Mouse (Mus musculus): ENCODE measurements around the gene Fam71f1. TPM values are rescaled to one million over a fixed set of nuclear protein-coding genes. Genes with fewer than 3 reads are reported as not detected.

The Fam71f1 gene
- total RNA-seq (2021) = not detected
- polyA plus RNA-seq (2012; rRNA removed) = not detected in 2 replicates
- long read RNA-seq = 0 reads

DNA sequence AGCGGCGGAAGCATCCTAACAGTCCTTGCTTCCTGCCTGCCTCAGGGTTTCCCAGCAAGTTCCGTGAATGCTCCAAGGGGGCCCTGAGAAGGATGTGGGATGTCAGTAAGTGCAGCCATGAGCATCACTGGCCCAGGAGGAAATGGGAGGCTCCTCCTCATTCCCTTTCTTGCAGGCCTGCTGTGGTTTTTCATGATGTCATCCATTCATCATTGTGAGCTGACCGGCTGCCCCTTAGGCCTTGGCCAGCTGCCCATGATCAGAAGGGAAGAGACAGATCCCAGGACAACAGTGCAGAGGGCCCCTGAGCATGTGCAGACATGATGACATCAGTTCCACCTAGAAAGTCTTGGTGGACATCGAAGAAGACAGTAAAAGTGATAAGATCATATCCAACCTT is at the start of gene Fam71f1:
Gene Fam71f1 (plus strand): TSS at position 262 of the 400 bp plus-strand sequence.
- DNase-seq = peak; percentile 80

DNA sequence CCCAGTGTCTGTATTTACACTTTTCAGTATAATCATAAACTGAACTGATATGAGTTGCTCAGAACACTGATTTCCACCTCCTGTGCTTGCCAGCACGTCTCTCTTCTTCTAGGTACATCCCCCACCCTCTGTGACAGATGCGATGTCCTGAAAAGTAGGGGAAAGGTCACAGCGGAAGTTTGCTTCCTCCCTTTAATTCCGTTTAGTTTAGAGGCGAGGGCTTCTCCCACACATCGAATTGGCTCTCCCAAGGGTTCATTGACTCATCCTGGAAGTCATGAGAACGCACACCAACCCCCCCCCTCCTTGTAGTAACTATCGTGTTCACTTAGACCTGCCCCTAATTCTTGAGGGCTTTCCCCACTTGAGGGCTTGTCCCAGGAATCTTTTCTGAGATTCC is 48.0 kb upstream of the Fam71f1 start:
- DNase-seq = peak; percentile 26

DNA sequence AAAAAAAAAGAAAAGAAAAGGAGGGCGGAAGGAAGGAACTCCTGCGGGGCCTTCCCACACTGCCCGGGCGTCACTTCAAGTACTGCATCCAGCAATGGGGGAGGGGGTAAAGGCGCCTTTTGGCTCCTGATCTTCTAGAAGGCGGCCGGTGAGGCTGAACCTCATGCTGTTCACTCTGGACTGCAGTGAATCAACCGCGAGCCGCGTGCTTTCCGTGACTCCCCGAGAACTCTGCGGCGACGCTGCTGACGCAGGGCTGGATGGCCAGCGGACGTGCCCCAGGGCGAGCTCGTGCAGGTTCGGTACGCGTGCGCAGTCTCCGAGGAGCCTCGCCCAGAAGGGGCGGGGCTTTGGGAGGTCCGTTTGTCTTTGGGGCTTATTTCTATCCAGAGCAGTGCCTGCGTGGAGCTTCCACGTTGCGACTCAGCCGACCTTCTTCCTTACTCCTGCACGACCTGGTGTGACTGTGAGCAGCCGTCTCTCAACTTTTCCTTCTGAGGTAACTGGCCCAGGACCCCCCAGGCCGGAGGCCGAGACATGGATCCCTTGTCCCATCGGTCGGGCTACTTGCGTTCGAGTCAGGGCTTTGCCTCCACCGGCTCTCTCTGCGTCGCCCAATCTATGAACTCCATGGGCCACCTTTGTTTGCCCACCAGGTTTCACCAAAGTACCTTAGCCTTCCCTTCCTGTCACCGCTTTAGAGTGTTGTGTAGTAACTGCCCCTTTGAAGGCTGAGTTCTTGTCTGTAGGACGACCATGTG is 46.4 kb upstream of the Fam71f1 start, which contains the start of gene Hilpda:
Gene Hilpda (plus strand): TSS at position 177 of the 761 bp plus-strand sequence.
- peak; percentile 95 for DNase-seq

DNA sequence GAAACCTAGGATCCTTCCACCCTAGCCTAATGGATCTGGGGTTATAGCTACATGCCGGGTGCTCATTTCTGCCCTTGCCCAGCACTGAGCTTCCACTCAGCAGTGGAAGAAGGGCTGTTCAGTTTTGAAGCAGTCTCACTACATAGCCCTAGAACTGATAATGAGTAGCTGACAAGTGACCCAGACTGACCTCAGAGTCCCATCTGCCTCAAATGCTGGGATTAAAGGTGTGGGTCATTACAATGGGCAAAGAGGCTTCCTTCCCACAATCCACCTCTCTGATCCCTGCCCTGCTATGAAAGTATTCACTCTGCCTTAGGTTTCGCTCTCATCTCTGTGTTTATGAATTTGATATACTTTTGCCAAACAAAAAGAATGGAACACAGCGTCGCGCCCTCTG is 42.2 kb upstream of the Fam71f1 start:
- DNase-seq = no peak

DNA sequence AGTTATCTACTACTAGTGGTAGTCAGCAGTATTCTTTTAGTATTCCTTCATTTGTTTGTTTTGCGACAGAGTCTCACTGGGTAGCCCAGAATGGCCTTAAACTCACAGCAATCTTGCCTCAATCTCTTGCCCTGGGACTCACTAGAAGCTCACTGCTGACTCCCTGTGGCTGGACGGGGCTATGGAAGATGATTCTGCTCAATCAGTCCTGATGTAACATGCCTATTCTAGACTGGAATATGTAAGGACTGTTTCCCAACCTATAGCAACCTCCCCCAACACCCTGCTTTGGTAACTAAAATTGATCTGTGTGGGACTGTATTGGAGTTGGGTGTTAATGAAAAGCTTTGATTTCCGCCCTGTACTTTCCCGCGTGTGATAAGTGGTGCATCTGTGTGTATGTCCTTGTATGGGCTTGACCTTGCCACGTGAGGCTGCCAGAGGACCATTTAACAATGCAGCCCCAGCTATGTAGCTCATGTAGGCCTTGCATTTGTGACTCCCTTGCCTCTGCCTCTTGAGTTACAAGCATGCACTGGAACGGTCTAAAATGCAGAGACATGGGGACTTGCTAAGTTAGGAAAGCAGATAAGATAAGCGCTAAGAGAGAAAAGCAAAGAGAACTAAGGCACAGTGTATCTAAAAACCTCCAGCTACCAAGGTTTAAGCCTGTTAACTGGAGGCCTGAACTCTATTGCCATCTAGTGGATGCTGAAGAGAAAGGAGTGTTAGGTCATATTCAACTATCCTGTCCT is 40.2 kb upstream of the Fam71f1 start:
- DNase-seq = peak; percentile 51

DNA sequence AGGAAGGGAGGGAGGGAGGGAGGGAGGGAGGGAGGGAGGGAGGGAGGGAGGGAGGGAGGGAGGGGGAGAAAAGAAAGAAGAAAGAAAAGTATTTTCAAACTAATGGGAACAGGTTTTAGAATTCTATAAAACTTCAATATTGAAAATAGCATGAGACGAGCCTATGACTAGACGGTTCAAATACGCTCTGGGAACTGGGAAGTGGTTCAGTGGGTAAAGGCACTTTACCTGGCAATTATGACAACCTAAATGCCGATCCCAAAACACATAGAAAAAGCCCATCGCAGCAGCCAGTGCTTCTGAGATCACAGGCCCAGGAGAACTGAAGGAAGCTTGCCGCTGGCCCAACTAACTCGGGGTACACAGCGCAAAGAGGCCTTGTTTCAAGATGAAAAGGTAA is 39.6 kb upstream of the Fam71f1 start, which contains the start of gene Fam71f2:
Gene Fam71f2 (plus strand): TSS at position 301 of the 400 bp plus-strand sequence.
- no peak for DNase-seq

DNA sequence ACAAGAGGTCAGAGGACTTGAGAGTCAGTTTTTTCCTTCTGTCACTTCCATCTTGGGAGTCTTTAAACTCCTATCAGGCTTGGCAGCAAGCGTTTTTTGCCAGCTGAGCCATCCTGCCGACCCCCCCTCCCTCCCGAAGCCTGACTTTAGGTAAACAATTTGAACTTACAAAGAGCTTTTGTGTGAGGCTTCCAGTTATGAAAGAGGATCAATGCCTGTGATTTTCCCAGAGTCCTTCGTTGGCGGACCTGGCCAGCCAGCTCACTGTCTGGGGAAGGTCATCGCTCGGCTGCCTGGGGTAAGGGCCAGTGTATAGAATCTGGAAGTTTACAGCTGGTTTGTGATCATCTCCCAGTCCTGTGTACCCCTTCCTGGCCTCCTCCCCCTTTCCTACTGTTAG is 38.3 kb upstream of the Fam71f1 start:
- DNase-seq = no peak

DNA sequence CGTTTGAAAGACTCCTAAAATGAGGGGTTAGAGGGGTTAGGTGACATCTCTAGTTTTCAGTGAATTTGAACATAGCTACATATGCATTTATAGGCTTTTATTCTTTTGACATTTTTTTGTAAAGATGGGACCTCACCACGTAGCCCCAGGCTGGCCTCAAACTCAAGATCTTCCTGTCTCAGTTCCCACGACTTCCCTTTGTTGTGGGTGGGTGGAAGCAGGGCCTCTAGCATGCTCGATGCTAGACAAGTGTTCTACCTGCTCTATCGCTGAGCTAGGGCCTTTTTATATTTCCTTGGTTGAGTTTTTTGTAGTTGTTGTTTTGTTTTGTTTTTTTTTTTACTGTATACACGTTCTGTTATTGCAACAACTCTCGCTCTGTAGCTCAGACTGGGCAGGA is 32.1 kb upstream of the Fam71f1 start:
- DNase-seq = no peak

DNA sequence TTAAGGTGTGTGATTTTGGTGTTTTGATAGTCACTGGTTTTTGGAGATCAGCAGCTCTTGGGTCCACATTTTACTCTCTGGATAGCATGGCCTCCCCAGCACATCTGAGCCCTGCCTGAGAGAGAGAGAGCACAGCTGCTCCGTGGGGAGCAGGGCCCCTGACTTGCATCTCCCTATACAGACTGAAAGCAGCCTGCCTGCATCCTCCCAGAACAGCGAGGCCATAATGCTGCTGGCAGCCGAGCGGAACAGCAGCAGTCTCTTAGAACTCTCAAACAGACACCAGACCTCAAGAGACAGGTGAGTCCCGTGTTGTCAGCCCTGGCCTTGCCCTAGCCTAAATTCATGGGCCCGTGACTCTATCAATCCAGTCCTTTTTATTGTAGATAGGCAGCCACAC is 31.5 kb upstream of the Fam71f1 start:
- DNase-seq = no peak

DNA sequence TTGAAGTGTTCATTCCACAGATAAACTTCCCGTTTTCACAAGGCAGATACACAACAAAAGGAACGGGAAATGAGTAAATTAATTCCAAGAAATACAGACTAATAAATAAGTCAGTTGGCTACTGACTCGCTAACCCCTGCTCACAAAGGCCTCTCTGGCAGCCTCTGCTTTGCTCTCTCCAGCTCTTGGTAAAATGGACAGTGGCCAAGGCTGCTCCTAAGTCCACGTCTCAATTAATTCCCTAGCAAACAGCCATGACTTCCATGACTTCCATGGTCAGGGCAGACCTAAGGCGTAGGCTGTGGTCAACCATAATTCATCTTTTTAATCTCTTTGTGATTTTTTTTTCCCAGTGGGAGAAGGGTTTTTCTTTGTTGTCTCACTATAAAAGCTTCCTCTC is 31.0 kb upstream of the Fam71f1 start:
- DNase-seq = peak; percentile 39

DNA sequence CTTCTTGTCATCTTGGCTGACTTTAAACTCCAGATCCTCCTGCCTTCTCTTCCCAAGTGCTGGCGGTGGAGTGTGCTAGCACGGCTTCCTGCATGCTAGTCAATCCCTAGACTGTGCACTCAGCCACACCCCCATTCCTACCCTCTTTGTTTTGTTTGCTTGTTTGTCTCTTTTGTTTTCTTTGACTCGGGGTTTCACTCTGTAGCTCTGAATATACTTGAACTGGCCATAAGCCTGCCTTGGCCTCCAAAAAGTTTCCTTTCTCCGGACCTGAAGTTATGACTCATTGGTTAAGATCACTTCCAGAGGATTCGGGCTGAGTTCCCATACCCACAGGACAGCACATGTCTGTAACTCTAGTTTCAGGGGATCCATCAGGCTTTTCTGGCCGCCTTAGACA is 30.3 kb upstream of the Fam71f1 start:
- no peak for DNase-seq

DNA sequence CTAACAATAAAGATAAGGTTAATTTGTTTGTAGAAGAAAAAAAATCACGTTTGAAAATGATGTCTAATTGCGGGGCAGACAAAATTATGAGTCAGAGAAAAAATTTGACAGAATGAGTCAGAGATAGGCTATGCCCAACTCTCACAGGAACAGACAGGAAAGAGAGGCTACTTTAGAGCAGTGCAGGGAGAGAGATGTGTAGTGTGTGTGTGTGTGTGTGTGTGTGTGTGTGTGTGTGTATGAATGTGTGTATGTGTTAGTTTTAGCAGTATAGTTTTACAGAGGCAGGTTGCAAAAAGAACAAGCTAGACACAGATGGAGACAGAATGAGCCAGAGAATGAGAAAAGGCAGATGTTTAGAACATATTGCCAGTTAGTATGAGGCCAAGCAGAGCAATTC is 19.8 kb upstream of the Fam71f1 start:
- DNase-seq = no peak

DNA sequence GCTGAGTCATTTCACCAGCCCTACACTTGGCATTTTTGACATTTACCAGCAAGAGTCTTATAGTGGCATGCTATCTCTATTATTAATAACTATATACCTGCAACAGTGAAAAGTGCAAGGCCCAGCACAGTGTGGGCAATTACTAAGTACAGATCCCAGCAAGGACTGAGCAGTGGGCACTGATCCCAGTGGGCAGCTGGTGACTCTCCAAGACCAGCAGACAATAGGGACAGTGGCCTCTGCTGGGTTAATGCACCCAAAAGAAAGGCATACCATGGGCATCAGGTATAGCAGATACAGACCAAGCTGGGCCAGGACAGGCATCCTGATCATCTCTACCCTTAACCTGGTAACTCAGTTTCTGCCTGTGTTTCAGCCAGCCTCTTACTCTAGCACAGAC is 15.7 kb upstream of the Fam71f1 start:
- no peak for DNase-seq

DNA sequence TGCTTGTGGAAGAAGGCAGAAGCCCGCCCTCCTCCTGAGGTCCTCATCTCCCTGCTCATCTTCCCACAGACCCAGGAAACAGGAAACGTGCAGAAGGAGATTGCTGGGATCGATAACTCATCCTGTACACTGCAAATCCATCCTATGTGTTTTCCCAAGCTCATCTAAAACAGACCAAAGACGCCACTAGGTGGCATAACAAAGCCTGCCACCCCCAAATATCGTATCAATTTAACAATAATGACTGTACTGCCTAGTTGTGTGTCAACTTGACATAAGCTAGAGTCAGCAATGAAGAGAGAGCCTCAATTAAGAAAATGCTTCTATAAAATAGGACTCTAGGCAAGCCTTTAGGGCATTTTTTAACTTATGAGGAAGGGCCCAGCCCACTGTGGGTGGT is 15.2 kb upstream of the Fam71f1 start:
- no peak for DNase-seq

DNA sequence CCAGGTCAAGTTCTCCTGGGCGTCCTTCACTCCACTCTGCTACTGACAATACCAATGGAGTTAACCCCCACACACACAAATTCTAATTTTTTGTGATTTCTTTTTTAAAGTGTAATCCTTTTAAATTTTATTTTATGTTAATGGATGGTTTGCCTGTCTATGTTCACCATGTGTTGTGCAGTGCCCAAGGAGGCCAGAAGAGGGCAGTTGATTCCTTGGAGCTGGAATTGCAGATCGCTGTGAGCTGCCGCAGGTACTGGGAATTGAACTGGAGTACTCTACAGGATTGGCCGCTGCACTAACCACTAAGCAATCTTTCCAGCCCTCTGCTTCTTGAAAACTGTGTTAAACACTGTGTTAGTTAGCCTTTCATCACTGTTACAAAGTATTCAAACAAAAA is 13.5 kb upstream of the Fam71f1 start:
- DNase-seq = no peak

DNA sequence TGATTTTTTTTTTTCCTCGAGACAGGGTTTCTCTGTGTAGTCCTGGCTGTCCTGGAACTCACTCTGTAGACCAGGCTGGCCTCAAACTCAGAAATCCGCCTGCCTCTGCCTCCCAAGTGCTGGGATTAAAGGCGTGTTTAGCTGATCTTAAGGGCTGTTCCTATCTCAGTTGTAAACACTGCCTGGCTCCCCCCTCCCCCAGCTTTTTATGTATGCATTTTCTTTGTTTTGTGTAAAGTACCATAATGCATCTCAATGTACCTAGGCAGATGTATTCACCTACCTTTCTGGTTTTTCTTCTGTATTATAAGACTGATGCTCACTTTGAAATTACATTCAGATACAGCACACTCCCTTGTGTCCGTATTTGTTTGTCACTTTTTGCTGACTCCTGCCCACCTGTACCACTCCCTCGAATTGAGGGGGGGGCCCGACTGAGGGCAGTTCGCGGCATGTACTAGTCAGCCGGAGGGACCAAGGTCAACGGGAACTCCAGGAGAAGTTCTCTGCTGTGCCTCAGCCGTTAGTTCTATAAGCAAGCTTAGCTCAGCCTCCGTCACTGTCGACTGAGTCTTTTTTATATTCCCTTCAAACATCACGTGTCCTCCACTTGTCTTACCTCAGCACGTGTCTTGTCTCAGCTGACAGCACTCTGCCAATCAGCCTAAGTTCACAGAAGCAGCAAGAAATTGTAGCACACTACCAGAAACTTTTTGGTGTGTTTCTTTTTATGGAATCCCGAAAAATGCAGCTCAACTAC is 9.9 kb upstream of the Fam71f1 start:
- DNase-seq = no peak

DNA sequence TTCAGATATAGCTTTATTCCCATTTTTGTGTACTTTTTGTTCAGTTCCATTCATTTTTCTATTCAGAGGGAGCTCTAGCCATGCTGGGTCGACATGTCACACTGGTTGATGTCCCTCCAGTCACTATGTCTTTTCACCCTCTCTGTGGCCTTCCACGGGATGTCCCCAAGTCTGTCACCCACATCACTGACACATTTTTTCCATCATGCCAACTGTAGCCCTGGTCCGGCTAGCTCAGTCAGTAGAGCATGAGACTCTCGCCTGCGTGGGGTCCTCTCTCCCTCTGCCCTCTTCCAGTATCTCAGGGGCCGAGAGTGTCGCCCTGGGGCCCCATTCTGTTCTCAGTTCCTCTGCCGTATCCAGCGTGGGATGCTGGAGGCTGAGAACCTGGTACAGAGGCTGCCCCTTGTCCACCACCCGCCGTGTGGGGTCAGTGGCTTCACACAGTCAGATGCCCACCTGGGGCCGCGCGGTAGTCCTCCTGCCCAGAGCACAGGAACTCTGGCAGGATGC is 5.2 kb upstream of the Fam71f1 start:
- no peak for DNase-seq

DNA sequence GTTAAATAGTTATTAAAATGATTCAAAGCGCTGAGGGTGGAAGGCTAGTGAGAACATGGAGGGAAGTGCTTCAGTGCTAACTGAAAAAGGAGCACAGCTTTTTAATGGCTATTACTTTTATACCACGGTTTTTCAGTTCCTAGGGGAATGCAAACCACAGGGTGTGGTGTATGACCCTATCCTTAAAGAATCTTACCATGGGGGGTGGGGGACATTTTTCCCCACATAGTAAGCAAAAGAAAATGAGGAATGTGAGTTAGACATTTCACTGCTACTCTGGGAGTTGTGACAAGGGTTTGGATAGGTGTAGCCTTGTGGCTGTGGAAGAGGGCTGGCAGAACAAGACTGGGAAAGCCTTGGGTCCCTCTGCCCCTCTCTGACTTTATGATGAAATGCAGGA is 1.7 kb upstream of the Fam71f1 start:
- no peak for DNase-seq

DNA sequence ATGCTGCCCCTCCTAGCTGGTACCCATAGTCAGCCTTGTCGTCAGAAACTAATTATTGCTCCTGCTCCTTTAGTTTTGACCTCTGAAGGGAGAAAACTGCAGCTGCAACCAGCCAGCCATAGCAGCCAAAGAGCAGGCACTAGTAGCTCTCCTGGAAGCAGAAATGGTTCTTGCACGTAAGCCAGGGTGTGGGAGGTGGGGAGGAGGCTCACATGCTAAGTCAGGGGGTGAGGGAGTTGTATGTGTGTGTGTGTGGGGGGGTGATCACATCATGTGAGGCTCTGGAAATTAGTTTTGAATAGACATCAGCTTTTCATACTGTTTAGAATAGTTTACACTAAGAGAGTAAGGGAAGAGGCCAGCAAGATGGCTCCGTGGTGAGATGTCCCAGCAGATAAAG is 999 bp upstream of the Fam71f1 start:
- no peak for DNase-seq

DNA sequence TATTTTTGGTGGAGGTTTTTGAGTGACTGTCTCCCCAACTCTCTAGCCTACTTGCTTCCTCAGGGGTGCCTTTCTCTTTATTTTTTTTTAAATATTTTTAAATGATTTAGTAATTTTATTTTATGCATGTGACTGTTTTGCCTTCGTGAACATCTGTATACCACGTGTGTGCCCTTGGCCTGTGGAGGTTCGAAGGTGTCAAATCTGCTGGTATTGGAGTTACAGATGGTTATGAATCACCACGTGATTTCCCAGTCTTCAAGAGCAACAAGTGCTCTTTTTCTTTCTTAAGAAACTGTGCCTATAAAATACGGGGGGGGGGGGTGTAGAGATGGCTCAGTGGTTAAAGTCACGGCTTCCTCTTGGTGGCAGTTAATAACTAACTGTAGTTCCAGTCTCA is 2.6 kb downstream of the Fam71f1 start:
- DNase-seq = no peak

DNA sequence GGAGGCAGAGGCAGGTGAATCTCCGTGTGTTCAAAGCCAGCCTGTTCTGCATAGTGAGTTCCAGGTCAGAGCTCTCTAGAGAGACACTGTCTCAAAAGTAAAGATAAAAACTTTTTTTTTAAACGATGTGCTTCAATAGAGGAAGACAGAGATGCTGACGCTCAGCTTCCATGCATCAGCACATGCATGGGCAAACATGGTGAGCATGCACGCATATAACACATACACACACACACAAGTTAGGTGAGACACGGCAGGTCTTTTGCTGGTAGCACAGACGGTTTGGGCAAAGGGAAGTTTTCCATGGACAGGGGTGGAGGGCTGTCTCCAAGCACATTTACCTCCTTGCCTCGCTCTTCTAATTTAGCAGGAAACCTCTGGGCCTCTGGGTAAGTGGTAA is 3.2 kb downstream of the Fam71f1 start:
- DNase-seq = no peak

DNA sequence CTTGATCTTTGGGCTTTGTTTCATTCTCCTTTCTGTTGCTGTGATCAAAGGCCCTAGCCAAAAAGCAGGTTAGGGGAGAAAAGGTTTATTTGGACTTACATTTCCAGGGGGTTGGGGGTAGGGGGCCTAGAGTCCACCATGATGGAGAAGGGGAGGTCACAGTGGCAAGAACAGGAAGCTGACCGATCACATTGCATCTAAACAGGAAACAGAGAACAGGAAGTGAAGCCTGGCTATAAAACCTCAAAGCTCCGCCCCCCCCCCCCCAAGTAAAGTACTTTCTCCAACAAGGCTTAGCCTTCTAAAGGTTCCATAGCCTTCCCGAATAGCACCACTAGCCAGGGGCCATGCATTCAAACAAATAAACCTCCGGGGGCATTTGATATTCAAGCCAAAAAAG is 3.8 kb downstream of the Fam71f1 start:
- DNase-seq = no peak

DNA sequence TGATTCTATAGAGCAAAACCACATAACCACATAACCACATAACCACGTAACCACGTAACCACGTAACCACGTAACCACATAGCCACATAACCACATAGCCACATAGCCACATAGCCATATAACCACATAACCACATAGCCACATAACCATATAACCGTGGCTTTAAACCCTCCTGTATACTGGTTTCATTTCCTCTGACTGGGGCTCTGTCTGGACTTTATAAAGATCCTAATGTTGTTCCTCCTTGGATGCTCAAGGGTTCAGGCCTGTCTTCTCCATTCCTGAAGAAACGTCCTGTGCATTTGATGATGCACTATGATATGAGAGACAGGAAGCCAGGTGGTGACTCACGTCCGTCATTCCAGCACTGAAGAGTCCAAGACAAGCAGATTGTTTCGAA is 8.0 kb downstream of the Fam71f1 start:
- DNase-seq = no peak
